Mouse (Mus musculus): ENCODE measurements around the gene C330021F23Rik.

- TF ChIP-seq CTCF (IDR thresholded peaks at IDR 0.05; ENCODE audit: insufficient read depth, low read depth, low read length) = no peak
- no peak for TF ChIP-seq POLR2A (IDR thresholded peaks at IDR 0.05; ENCODE audit: insufficient read depth, low read depth, low read length)
These were observed 8.6 kb downstream of the C330021F23Rik start for GRCm38 (mm10) chr8:3576211-3576960.

All from olfactory bulb, adult 2 months (tissue).